Mouse (Mus musculus): Measurements from ENCODE around the gene Tex33. TPM values are rescaled to one million over a fixed set of nuclear protein-coding genes. Genes with fewer than 3 reads are reported as not detected.

Gene Tex33
- not detected in 2 replicates for polyA plus RNA-seq (2014; fragmentation: Nextera tagmentation; extraction: Ambion mirVana)

DNA sequence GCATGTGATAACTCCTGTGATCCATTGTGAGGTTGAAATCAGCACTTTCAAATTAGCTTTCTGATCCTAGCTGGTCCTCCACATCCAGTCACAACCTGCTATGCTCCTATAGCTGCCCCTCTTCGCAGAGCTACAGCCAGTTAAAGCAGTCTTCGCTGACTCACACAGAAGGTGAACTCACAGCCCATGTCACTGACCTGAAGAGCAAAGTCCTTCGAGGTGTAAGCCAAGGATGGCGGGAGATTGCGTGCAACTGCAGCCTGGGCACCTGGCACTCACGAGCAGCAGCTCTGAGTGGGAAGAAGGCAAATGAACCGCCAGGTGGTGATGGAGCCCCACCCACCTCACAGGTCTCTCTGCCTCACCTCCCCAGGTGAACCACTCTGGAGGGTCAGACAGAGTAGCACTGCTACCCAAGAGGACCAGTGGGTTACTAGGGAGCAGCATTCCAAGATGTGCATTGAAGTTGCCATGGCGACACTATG is at the start of gene Tex33:
TSS of gene Tex33 (minus strand) at position 435 of the 485 bp plus-strand sequence.
- ATAC-seq (ENCODE audit: insufficient number of reproducible peaks, insufficient read depth, low FRiP score, low read depth) = no peak
- no peak within 1 kb of the TSS for H3K4me3 ChIP-seq (ENCODE audit: control insufficient read depth in 1 of 2, insufficient read depth in 1 of 2, low read depth in 1 of 2, low read length in 2 of 2)
- no peaks in the 10 kb centered on the region for H3K27me3 ChIP-seq (ENCODE audit: control insufficient read depth, insufficient read depth, low read length)
- H3K9me3 ChIP-seq (ENCODE audit: control insufficient read depth, low read length) = no peaks in the 10 kb centered on the region
- H3K36me3 ChIP-seq (ENCODE audit: control insufficient read depth, insufficient read depth, low read length) = no peaks in the 10 kb centered on the region
- H3K4me1 ChIP-seq (ENCODE audit: control insufficient read depth in 2 of 2, insufficient read depth in 2 of 2, low read length in 2 of 2) = no peaks in the 10 kb centered on the region
- WGBS = 82% methylated on average over 8 of the region's 8 CpGs
- H3K27ac ChIP-seq (replicated peaks in 1 of 2; ENCODE audit: control insufficient read depth in 1 of 2, insufficient read depth in 1 of 2, low read depth in 2 of 2, low read length in 2 of 2) = no peak within 1 kb of the TSS
- no peak within 1 kb of the TSS for H3K4me2 ChIP-seq (ENCODE audit: low read length)
- H3K9ac ChIP-seq (ENCODE audit: low read length) = no peak within 1 kb of the TSS

DNA sequence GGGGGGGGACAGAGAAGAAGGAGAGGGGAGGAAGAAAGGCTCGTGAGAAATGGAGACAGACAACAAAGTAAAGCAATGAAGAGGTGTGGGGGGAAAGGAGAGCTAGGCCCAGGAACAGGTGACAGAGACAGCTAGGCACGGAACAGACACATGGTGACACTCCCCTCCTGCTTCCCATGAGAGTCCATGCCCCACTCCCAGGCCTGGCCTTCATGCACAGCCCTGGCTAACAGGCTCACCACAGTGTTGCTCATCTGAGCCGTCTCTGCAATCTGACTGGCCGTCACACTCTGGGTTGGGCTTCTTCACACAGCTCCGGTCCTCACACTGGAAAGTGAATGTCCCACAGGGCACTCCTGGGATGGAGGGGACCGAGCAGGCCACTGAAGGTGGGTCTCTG is 48.1 kb upstream of the Tex33 start:
- H3K36me3 ChIP-seq (ENCODE audit: control insufficient read depth, insufficient read depth, low read length) = no peaks in the 10 kb centered on the region
- H3K4me1 ChIP-seq (ENCODE audit: control insufficient read depth in 2 of 2, insufficient read depth in 2 of 2, low read length in 2 of 2) = peaks cover 16 to 26% of the 10 kb centered on the region in 2 experiments
- no peak overlapping the region for H3K4me2 ChIP-seq (ENCODE audit: low read length)
- H3K9me3 ChIP-seq (ENCODE audit: control insufficient read depth, low read length) = no peaks in the 10 kb centered on the region
- H3K27ac ChIP-seq (replicated peaks in 1 of 2; ENCODE audit: control insufficient read depth in 1 of 2, insufficient read depth in 1 of 2, low read depth in 2 of 2, low read length in 2 of 2) = no peak overlapping the region
- H3K9ac ChIP-seq (ENCODE audit: low read length) = no peak overlapping the region
- H3K4me3 ChIP-seq (ENCODE audit: control insufficient read depth in 1 of 2, insufficient read depth in 1 of 2, low read depth in 1 of 2, low read length in 2 of 2) = no peak overlapping the region
- 41% methylated on average over 6 of the region's 6 CpGs for WGBS
- ATAC-seq (ENCODE audit: insufficient number of reproducible peaks, insufficient read depth, low FRiP score, low read depth) = no peak
- no peaks in the 10 kb centered on the region for H3K27me3 ChIP-seq (ENCODE audit: control insufficient read depth, insufficient read depth, low read length)

DNA sequence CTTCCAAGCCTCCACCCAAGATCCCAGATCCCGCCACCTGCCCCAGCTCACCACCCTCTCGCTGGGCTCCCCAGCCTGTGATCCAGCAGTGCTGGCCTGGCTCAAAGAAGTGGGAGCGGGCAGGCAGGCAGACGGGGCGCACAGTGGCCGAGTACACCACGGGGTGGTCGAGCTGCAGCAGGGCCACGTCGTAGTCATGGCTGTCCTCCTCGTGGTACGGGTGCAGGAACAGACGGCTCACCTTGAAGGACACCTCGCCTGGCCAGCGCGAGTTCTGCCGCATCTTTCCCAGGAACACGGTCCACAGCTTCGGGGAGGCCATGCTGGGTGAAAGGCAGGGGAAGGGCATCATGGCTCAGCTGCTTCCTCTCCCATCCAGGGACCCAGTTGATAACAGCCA is 46.5 kb upstream of the Tex33 start:
- Histone ChIP-seq H3K9ac (ENCODE audit: low read length) (no peak overlapping the region), H3K36me3 (ENCODE audit: control insufficient read depth, insufficient read depth, low read length) (no peaks in the 10 kb centered on the region), H3K27ac (replicated peaks in 1 of 2; ENCODE audit: control insufficient read depth in 1 of 2, insufficient read depth in 1 of 2, low read depth in 2 of 2, low read length in 2 of 2) (no peak overlapping the region), H3K27me3 (ENCODE audit: control insufficient read depth, insufficient read depth, low read length) (no peaks in the 10 kb centered on the region), H3K4me2 (ENCODE audit: low read length) (no peak overlapping the region), H3K9me3 (ENCODE audit: control insufficient read depth, low read length) (no peaks in the 10 kb centered on the region), H3K4me3 (ENCODE audit: control insufficient read depth in 1 of 2, insufficient read depth in 1 of 2, low read depth in 1 of 2, low read length in 2 of 2) (no peak overlapping the region), H3K4me1 (ENCODE audit: control insufficient read depth in 2 of 2, insufficient read depth in 2 of 2, low read length in 2 of 2) (peaks cover 23 to 36% of the 10 kb centered on the region in 2 experiments; a peak in 3 of 4 replicates)
- ATAC-seq (ENCODE audit: insufficient number of reproducible peaks, insufficient read depth, low FRiP score, low read depth) = no peak
- WGBS = 85% methylated on average over 19 of the region's 19 CpGs

DNA sequence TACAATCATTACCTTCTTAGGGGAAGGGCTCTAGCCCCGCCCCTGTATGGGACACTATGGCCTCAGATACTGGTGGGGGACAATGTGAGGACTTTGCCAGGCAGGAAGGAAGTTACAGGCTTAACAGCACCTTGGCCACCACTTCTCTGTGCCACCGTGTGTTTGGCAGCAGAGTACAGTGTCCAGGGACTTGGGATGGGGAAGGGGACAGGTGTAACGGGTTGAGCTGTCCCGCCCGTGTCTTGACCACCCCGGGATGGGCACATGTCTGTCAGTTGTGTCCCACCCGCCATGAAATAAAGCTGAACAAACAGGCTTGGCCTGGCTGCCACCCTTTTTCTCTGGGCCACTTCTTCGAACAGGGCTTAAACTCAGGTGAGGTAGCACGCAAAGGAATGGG is 43.3 kb upstream of the Tex33 start:
- Histone ChIP-seq H3K9me3 (ENCODE audit: control insufficient read depth, low read length) (no peaks in the 10 kb centered on the region), H3K4me2 (ENCODE audit: low read length) (no peak overlapping the region), H3K36me3 (ENCODE audit: control insufficient read depth, insufficient read depth, low read length) (peaks cover 6% of the 10 kb centered on the region), H3K4me3 (ENCODE audit: control insufficient read depth in 1 of 2, insufficient read depth in 1 of 2, low read depth in 1 of 2, low read length in 2 of 2) (no peak overlapping the region), H3K27ac (replicated peaks in 1 of 2; ENCODE audit: control insufficient read depth in 1 of 2, insufficient read depth in 1 of 2, low read depth in 2 of 2, low read length in 2 of 2) (no peak overlapping the region), H3K27me3 (ENCODE audit: control insufficient read depth, insufficient read depth, low read length) (no peaks in the 10 kb centered on the region), H3K4me1 (ENCODE audit: control insufficient read depth in 2 of 2, insufficient read depth in 2 of 2, low read length in 2 of 2) (peaks cover 22 to 37% of the 10 kb centered on the region in 2 experiments; a peak in 3 of 4 replicates), H3K9ac (ENCODE audit: low read length) (no peak overlapping the region)
- 69% methylated on average over 9 of the region's 9 CpGs for whole genome bisulfite sequencing
- ATAC-seq (ENCODE audit: insufficient number of reproducible peaks, insufficient read depth, low FRiP score, low read depth) = no peak

DNA sequence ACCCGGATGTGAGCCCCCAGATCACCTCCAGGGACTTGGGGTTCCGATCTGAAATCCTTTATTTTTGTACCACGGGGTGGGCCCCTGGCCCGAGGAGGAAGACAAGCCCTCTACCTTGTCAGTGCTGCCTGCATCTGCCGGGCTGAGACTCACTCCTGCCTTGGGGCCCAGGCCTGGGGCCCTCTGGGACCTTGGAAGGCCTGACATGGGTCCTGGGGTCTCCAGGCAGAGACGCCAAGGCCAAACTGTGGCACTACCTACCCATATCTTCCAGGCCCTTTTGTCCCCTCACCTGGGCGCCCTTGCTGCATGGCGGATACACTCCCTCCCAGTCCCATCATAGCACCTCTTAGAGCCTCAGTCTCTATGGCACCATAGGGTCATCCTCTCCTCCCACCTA is 42.8 kb upstream of the Tex33 start:
- no peak for ATAC-seq (ENCODE audit: insufficient number of reproducible peaks, insufficient read depth, low FRiP score, low read depth)
- H3K9me3 ChIP-seq (ENCODE audit: control insufficient read depth, low read length) = no peaks in the 10 kb centered on the region
- H3K9ac ChIP-seq (ENCODE audit: low read length) = no peak overlapping the region
- no peak overlapping the region for H3K4me3 ChIP-seq (ENCODE audit: control insufficient read depth in 1 of 2, insufficient read depth in 1 of 2, low read depth in 1 of 2, low read length in 2 of 2)
- 55% methylated on average over 8 of the region's 8 CpGs for WGBS
- no peak overlapping the region for H3K4me2 ChIP-seq (ENCODE audit: low read length)
- H3K27me3 ChIP-seq (ENCODE audit: control insufficient read depth, insufficient read depth, low read length) = no peaks in the 10 kb centered on the region
- H3K4me1 ChIP-seq (ENCODE audit: control insufficient read depth in 2 of 2, insufficient read depth in 2 of 2, low read length in 2 of 2) = peaks cover 22 to 37% of the 10 kb centered on the region in 2 experiments; a peak in 3 of 4 replicates
- no peak overlapping the region for H3K27ac ChIP-seq (replicated peaks in 1 of 2; ENCODE audit: control insufficient read depth in 1 of 2, insufficient read depth in 1 of 2, low read depth in 2 of 2, low read length in 2 of 2)
- peaks cover 10% of the 10 kb centered on the region for H3K36me3 ChIP-seq (ENCODE audit: control insufficient read depth, insufficient read depth, low read length)

DNA sequence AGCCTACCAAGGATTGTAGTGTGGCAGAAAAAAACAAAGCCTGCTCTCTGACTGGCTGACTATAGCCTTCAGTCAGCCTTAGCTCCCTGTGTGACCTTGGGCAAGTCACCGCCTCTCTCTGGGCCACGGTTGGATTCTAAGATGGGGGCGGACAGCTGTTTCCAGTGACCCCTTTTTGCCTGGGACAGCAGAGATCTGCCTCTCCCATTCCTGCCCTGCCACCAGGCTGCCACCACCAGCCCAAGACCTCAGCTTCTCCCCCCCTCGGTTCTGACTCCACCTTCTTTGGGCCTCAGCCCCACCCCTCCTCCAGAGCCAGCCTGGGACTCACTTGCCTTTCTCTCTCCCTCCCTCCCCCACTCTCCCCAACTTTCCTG is 42.3 kb upstream of the Tex33 start:
- Histone ChIP-seq H3K4me3 (ENCODE audit: control insufficient read depth in 1 of 2, insufficient read depth in 1 of 2, low read depth in 1 of 2, low read length in 2 of 2) (no peak overlapping the region), H3K4me2 (ENCODE audit: low read length) (no peak overlapping the region), H3K27ac (replicated peaks in 1 of 2; ENCODE audit: control insufficient read depth in 1 of 2, insufficient read depth in 1 of 2, low read depth in 2 of 2, low read length in 2 of 2) (peak overlapping the region; percentile 12 to 73; a peak in 3 of 4 replicates), H3K4me1 (ENCODE audit: control insufficient read depth in 2 of 2, insufficient read depth in 2 of 2, low read length in 2 of 2) (peaks cover 22 to 37% of the 10 kb centered on the region in 2 experiments; a peak in 3 of 4 replicates), H3K36me3 (ENCODE audit: control insufficient read depth, insufficient read depth, low read length) (peaks cover 10% of the 10 kb centered on the region), H3K9ac (ENCODE audit: low read length) (peak overlapping the region; percentile 51; the same call in 1 of the 2 replicates), H3K27me3 (ENCODE audit: control insufficient read depth, insufficient read depth, low read length) (no peaks in the 10 kb centered on the region), H3K9me3 (ENCODE audit: control insufficient read depth, low read length) (no peaks in the 10 kb centered on the region)
- no peak for ATAC-seq (ENCODE audit: insufficient number of reproducible peaks, insufficient read depth, low FRiP score, low read depth)
- 30% methylated on average over 4 of the region's 4 CpGs for WGBS

DNA sequence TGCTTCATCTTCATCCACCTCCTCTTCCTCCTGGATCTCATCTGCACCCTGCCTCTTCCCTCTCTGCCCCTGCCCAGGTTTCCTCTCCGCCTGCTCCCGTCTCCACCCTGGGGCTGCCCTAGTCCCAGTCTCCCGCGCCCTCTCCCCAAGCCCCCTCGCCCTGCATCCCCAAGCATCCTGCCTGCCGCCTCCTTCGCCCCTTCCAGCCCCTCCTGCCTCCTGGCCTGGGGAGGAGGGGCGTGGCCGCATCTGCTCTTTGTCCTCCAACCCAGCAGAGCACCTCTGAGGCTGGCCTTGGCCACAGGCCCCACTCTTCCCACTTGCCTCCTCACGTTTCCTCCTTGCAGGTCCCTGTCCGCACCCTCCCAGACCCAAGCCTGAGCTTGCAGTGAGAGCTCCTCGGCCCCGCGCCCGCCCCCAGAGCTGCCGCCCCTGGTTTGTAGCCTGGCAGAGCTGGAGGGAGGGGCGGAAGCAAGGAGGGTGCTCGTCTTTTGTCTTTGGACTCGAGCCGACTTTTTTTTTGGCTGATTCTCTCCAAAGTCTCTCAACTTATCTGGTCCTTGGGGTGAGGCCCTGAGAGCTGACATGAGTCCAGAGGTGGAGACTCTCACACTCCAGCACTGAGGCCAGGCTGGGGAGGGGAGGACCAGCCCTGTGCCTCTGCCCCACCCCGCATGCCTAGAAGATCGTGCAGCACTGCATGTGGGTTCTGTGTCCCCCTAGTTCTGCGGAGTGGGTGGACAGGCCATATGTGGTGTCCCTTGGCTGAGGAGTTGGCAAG is 41.7 kb upstream of the Tex33 start:
- 13% methylated on average over 23 of the region's 23 CpGs for WGBS

More for the DNA sequence above, 41.7 kb upstream of the Tex33 start:
- ATAC-seq (ENCODE audit: insufficient number of reproducible peaks, insufficient read depth, low FRiP score, low read depth) = peak; percentile 36; the same call in 1 of the 2 replicates
- Histone ChIP-seq H3K4me1 (ENCODE audit: control insufficient read depth in 2 of 2, insufficient read depth in 2 of 2, low read length in 2 of 2) (peaks cover 22 to 37% of the 10 kb centered on the region in 2 experiments; a peak in 3 of 4 replicates), H3K27ac (replicated peaks in 1 of 2; ENCODE audit: control insufficient read depth in 1 of 2, insufficient read depth in 1 of 2, low read depth in 2 of 2, low read length in 2 of 2) (peak overlapping the region; percentile 12 to 73), H3K9me3 (ENCODE audit: control insufficient read depth, low read length) (no peaks in the 10 kb centered on the region), H3K4me2 (ENCODE audit: low read length) (peak overlapping the region; percentile 64), H3K27me3 (ENCODE audit: control insufficient read depth, insufficient read depth, low read length) (no peaks in the 10 kb centered on the region), H3K4me3 (ENCODE audit: control insufficient read depth in 1 of 2, insufficient read depth in 1 of 2, low read depth in 1 of 2, low read length in 2 of 2) (peak overlapping the region; percentile 30 to 34), H3K36me3 (ENCODE audit: control insufficient read depth, insufficient read depth, low read length) (peaks cover 10% of the 10 kb centered on the region), H3K9ac (ENCODE audit: low read length) (peak overlapping the region; percentile 51)
